Mouse (Mus musculus) lung, postnatal 0 days (tissue): Measurements from ENCODE around the gene Coro1b.

Source experiments
- CTCF ChIP-seq: IDR thresholded peaks from 2 replicates; pipeline ENCODE4 v1.5.1; 2016; ENCODE audit warnings: antibody characterized with exemption, mild to moderate bottlenecking
- EP300 ChIP-seq: IDR thresholded peaks from 2 replicates; pipeline ENCODE4 v1.6.1; 2016; ENCODE audit warnings: antibody characterized with exemption, mild to moderate bottlenecking, control low read depth

GRCm38 (mm10) chr19:4140147-4140546 lies 8.3 kb upstream of the Coro1b start:
- TF ChIP-seq CTCF = no peak
- no peak for TF ChIP-seq EP300
